Mouse (Mus musculus): ENCODE measurements around the gene BC024978.

DNA sequence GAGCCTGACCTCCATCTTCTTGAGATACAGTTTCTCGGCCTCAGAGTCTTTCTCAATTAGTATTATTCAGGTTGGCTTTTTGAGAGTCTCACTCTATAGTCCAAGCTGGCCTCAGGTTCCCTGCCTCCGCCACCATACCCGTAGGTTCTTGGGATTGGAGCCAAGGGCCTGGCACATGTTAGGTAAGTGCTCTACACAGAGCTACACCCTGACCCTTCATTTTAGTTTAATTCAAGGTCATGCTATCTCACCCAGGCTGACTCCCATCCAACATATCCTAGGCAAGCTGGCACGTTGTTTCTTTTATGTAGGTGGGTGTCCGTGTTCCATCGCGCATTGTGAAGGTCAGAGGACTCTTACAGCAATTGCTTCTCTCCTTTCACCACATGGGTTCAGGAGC lies 20.7 kb upstream of the BC024978 start:
- TF ChIP-seq EP300 (optimal IDR thresholded peaks at IDR 0.05) (no peak), CTCF (IDR thresholded peaks at IDR 0.05; ENCODE audit: low read depth) (no peak)

All from stomach, postnatal 0 days (tissue).